Mouse (Mus musculus): ENCODE results near the gene Akap5.

Gene Akap5

DNA sequence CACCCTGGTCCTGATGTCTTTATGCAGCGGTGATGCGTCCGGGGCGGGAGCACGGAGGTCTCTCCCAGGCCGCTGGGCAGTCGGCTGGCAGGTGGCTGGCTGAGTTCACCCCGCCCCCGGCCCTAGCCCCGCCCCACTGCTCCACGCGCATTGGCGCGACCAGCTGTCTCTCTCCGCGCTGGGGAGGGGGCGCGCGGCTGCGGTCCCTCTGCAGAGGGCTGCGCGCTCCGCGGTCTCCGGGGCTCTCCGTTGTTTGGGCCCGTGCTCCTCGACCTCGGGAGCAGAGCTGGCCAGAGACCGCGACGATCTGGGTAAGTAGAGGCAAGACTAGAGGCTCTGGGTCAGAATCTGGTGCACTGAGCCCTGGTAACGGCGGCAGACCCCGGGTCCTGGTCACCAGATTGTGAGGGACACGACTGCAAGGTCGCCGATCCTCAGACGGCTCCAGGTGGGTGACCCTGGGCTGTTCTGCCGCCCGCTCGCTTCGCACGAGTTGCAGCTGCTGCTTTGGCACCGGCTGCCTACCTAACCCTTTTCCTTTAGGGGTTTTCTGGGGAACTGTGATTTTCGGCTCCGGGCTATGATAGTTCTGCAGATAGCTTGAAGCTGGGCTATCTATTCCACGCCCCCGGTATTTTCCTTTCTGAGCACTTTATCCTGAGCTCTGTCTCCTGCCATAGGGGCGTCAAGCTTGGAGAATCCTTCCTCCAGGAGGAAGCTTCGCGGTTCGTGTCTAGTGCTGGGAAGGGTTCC lies at the start of gene Akap5:
Akap5 (plus strand) TSS at position 213 of the 753 bp plus-strand sequence.
- peak; percentile 59 for DNase-seq (ENCODE audit: low spot score)

GRCm38 (mm10) chr12:76278209-76278608 lies 46.5 kb upstream of the Akap5 start:
- DNase-seq (ENCODE audit: low spot score) = no peak

- peak; percentile 50 for DNase-seq (ENCODE audit: low spot score)
Observed at GRCm38 (mm10) chr12:76280556-76280955, 44.1 kb upstream of the Akap5 start.

- no peak for DNase-seq (ENCODE audit: low spot score)
Observed at GRCm38 (mm10) chr12:76281111-76281660, 43.5 kb upstream of the Akap5 start.

- no peak for DNase-seq (ENCODE audit: low spot score)
Observed at GRCm38 (mm10) chr12:76282132-76282531, 42.6 kb upstream of the Akap5 start.

DNA sequence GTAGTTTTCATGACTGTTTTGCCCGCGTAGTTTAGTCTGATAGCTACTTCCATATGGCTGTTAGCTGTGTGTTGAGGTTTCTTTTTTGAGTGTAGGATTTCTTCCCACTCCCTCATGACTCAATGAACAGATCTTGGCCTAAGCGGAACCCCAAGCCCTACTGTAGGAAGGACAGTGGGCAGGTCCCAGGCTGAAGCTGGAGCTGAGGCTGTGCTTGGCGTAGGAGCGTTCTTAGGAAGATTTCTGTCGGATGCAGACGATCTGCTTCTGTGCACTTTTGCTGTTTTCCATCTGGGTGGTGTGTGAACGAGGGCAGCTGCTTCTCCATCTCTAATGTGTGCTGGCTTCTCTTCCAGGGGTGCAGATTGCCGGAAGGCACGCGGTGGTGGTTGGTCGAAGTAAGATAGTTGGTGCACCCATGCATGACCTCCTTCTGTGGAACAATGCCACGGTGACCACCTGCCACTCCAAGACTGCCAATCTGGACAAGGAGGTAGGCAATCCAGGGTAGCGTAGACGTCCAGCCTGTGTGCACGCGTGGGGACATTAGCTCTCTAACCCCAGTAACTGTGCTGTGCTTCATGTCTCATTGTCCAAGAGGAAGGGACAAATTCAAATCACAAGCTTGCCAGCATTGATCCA lies 42.0 kb upstream of the Akap5 start:
- DNase-seq (ENCODE audit: low spot score) = no peak

DNA sequence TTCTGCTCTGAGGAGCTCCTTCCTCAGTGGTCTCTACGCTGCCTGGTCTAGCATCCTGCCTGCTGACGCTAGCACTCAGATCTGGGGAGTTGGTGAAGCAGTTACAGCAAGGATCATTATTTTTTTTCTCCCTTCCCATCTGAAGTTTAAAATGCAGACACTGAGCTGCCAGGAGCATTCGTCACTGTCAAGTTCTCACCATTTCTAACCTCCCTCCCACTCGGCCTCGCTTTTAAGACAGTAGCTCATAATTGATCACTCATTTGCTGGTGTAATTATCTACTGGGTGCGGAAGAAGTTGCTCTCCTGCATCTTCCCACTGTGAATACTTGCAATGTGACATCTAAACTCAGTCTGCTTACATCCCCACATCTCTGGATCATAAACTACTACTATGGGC lies 39.3 kb upstream of the Akap5 start:
- DNase-seq (ENCODE audit: low spot score) = no peak

GRCm38 (mm10) chr12:76287986-76288385 lies 36.7 kb upstream of the Akap5 start:
- no peak for DNase-seq (ENCODE audit: low spot score)

DNA sequence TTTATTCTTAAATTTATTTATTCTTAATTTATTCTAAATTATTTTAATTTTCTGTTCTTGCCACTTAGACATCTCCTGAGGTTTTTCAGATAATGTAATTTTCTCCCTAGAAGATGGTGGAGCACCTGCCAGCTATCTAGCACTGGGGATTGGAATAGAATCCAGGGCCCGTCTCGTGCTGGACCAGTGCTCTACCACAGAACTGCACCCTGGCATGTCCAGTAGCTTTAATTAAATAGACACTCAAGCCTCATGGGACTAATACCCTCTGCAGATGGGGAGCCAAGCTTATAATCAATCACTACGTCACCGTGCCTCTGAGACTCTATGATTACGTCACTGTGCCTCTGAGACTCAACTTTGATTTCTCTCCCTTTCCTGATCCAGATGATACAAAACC lies 36.2 kb upstream of the Akap5 start:
- DNase-seq (ENCODE audit: low spot score) = no peak

- DNase-seq (ENCODE audit: low spot score) = no peak
Observed at GRCm38 (mm10) chr12:76289428-76289827, 35.3 kb upstream of the Akap5 start.

- no peak for DNase-seq (ENCODE audit: low spot score)
Observed at GRCm38 (mm10) chr12:76290271-76290670, 34.4 kb upstream of the Akap5 start.

- DNase-seq (ENCODE audit: low spot score) = peak; percentile 64
Observed at GRCm38 (mm10) chr12:76293192-76293591, 31.5 kb upstream of the Akap5 start.

- DNase-seq (ENCODE audit: low spot score) = no peak
Observed at GRCm38 (mm10) chr12:76297830-76298229, 26.9 kb upstream of the Akap5 start.

GRCm38 (mm10) chr12:76299361-76299906 lies 25.3 kb upstream of the Akap5 start:
- no peak for DNase-seq (ENCODE audit: low spot score)

DNA sequence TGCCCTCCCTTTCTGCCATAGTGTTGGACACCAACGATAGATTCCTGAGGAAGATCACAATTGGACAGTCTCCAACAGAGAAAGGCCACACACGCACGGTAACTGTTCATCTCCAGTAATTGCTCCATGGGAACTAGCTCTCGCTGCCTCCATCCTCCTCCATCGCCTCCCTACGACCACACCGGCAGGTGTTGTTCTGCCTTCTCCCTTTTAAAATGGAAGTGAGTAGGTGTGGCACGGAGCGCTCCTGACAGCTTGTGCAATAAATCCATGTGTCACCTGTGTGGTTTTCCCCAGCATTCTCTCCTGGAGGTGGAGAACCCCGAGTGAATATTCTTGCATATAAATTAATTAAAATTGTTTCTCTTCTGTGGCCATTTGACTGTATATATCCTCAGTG lies 24.3 kb upstream of the Akap5 start:
- DNase-seq (ENCODE audit: low spot score) = no peak

DNA sequence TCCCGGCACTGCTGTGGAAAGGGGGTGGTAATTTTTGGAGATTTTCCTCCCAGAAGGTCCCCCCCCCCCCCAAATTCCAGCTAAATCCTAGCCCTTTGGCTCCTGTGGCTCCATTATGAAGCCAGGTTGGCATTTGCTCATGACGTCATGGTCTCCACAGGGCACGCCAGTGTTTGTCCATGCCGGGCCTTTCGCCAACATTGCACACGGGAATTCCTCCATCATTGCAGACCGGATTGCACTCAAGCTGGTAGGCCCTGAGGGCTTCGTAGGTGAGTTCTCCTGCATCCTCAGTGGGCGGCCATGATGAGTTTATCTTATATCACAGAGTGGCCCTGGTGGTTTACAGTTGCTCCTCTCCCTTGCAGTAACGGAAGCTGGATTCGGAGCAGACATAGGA lies 21.2 kb upstream of the Akap5 start:
- DNase-seq (ENCODE audit: low spot score) = no peak

DNA sequence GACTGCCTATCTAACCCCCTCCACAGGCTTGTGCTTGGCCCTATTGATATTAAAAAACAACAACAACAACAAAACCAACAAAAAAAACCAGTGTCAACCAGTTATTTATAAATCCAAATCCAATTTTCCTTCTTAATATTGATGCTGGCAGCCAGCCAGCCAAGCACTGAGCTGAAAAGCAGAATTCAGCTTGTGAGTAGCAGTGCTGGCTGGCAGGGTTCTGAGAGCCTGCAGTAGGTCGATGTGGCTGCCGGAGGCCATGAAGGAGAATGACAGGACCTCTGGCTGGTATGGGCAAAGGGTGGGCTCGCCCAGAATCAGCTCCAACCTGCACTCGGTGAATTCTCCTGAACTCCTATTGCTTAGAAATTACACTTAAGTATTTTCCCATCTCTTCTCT lies 20.5 kb upstream of the Akap5 start:
- DNase-seq (ENCODE audit: low spot score) = no peak

- no peak for DNase-seq (ENCODE audit: low spot score)
Observed at GRCm38 (mm10) chr12:76305107-76305506, 19.6 kb upstream of the Akap5 start.

- DNase-seq (ENCODE audit: low spot score) = no peak
Observed at GRCm38 (mm10) chr12:76306852-76307561, 17.7 kb upstream of the Akap5 start.

DNA sequence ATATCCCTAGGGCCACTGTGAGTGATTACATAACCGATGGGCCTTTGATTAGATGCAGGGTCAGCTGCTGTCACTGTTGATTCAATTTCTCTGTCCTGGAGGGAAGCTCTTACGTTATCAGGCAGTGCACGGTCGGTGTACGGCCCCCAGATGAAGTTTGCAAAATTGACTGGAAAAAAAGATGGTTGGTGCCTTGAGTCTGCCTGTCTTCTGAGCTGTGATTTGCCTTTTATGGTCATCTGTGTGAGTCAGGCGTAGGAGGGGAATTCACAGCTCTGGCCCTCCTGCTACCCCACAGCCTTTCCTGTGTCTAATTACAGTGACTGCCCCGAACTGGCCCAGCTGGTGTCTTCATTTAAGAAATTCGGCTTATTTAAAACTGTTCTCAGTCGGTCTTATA lies 16.7 kb upstream of the Akap5 start:
- no peak for DNase-seq (ENCODE audit: low spot score)

DNA sequence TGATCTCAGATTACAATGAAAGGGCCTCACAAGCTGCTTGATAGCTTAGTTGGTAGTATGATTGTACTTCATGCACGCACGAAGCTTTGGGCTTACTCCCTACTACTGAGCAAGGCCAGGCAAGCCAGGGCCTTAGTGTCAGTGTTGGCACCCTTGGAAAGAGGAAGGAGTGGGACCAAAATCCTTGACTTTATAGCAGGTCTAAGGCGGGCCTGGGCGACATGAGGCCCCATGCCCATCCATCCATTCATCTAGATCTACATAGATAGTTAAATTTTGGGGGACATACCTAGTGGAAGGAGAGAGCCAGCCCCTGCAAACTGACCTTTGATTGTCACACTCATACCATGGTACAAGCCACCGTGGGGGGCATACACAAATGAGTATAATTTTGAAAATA lies 16.3 kb upstream of the Akap5 start:
- DNase-seq (ENCODE audit: low spot score) = no peak

GRCm38 (mm10) chr12:76310007-76310406 lies 14.7 kb upstream of the Akap5 start:
- no peak for DNase-seq (ENCODE audit: low spot score)

DNA sequence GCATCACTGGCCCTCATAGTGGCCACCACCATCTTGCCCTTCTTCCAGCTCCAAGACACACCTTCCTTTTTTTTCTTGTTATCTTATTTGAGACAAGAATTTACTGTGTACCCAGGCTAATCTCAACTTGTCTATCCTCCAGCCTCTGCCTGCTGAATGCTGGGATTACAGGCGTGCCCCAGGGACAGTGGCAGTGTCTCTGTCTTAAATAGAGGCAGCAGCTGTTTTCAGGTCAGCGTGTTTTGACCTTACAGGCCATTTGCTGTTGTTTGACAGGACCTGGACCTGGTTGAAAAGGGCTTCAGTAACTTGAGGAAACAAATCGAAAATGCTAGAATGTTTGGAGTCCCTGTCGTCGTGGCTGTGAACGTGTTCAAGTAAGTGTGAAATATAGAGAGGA lies 14.1 kb upstream of the Akap5 start:
- DNase-seq (ENCODE audit: low spot score) = no peak
